Mouse (Mus musculus): ENCODE data around the gene Mpi. TPM values are rescaled to one million over a fixed set of nuclear protein-coding genes. Genes with fewer than 3 reads are reported as not detected.

Gene Mpi
- polyA plus RNA-seq, 1 experiment from 2014 or later = 58.8 TPM

DNA sequence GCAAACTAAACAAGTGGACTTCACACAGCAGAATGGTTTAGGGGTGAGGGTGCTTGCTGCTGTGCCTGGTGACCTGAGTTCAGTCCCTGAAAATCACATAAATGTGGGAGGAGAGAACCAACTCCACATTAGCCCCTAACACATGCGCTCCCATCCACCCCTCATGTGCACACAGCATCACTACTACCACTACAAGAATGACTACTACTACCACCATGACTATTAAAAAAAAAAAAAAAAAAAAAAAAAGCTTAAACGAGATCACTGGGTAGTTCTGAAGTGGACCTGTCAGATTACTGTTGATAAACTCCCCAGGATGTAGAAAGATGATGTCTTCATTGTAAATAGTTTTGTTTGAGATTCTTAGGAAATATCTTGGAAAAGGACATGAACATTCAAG lies 7.0 kb upstream of the Mpi start:
- peaks cover 2% of the 10 kb centered on the region; the same call in 1 of the 2 replicates for H3K27me3 ChIP-seq
- no peak overlapping the region for H3K9ac ChIP-seq
- no peak overlapping the region for H3K27ac ChIP-seq
- no peaks in the 10 kb centered on the region for H3K36me3 ChIP-seq
- WGBS = 73% methylated on average over 2 of the region's 2 CpGs
- no peak overlapping the region for H3K4me2 ChIP-seq (replicated peaks)
- no peak for ATAC-seq (ENCODE audit: low FRiP score, low read depth)
- peaks cover 30% of the 10 kb centered on the region for H3K4me1 ChIP-seq
- no peaks in the 10 kb centered on the region for H3K9me3 ChIP-seq
- H3K4me3 ChIP-seq = no peak overlapping the region

DNA sequence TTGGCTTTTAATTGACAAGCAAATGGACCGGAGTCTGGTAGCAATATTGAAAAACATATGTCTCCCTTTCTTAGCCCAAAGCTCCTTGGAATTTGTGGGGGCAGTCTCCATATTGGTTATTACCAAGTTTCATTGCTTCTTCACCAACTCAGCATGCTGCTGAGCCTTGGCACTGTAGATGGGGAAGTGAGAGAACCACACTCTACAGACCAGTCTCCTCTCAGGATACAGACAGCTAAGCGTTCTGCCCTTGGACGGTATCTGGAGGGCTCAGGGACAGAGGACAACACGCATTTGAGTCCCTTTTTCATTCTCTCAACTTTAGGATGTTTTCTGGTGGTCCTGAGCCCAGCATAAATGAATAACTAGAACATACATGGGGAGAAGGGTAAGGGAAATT lies 6.1 kb upstream of the Mpi start:
- Histone ChIP-seq H3K27ac (no peak overlapping the region), H3K36me3 (no peaks in the 10 kb centered on the region), H3K4me2 (replicated peaks) (no peak overlapping the region)

DNA sequence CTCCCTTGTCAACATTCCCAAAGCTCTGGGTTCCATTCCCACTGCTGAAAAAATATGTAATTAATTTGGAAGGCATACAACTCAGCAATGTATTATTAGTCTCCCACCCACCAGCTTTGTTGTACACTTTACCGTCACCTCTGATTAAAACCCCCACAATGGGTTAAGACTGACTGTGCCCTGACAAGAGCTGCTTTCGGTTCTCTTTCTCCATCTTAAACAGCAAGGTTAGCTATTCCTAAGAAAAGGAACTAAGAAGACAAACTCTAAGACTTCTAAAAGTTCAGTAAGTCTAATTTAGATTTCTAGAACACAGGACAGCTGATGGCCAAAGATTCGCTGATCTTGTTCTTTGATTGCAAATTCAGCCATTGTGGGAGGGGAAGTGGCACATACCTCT lies 4.7 kb upstream of the Mpi start:
- no peak overlapping the region for H3K9ac ChIP-seq
- WGBS = 76% methylated on average over 3 of the region's 3 CpGs
- peaks cover 15% of the 10 kb centered on the region for H3K4me1 ChIP-seq
- no peak overlapping the region for H3K4me3 ChIP-seq
- H3K9me3 ChIP-seq = no peaks in the 10 kb centered on the region
- no peak for ATAC-seq (ENCODE audit: low FRiP score, low read depth)
- H3K36me3 ChIP-seq = no peaks in the 10 kb centered on the region
- H3K27me3 ChIP-seq = peaks cover 2% of the 10 kb centered on the region; the same call in 1 of the 2 replicates
- H3K27ac ChIP-seq = no peak overlapping the region
- H3K4me2 ChIP-seq (replicated peaks) = no peak overlapping the region

More for the DNA sequence above, 6.1 kb upstream of the Mpi start:
- WGBS = 83% methylated on average over 4 of the region's 4 CpGs
- H3K27me3 ChIP-seq = peaks cover 2% of the 10 kb centered on the region; the same call in 1 of the 2 replicates
- ATAC-seq (ENCODE audit: low FRiP score, low read depth) = no peak
- no peak overlapping the region for H3K9ac ChIP-seq
- H3K9me3 ChIP-seq = no peaks in the 10 kb centered on the region
- H3K4me3 ChIP-seq = no peak overlapping the region
- peaks cover 29% of the 10 kb centered on the region for H3K4me1 ChIP-seq

DNA sequence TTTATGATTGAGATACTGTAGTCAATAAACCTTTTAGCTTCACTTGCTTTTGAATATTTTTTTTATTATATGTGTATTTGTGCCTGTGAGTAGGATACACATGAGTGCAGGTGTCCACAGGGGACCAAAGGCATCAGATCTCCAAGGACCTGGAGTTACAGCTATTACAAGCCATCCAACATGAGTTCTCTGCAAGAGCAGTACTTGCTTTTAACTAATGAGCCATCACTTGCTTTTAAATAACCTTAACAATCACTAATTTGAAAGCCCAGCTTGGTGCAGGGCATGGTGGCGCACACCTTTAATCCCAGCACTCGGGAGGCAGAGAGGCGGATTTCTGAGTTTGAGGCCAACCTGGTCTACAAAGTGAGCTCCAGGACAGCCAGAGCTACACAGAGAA lies 2.2 kb upstream of the Mpi start:
- no peak overlapping the region for H3K4me2 ChIP-seq (replicated peaks)
- peaks cover 2% of the 10 kb centered on the region; the same call in 1 of the 2 replicates for H3K27me3 ChIP-seq
- H3K36me3 ChIP-seq = peaks cover 8% of the 10 kb centered on the region
- ATAC-seq (ENCODE audit: low FRiP score, low read depth) = no peak
- H3K4me1 ChIP-seq = peaks cover 7% of the 10 kb centered on the region
- 39% methylated on average over 3 of the region's 3 CpGs for WGBS
- no peak overlapping the region for H3K27ac ChIP-seq
- no peak overlapping the region for H3K4me3 ChIP-seq
- no peak overlapping the region for H3K9ac ChIP-seq
- no peaks in the 10 kb centered on the region for H3K9me3 ChIP-seq

DNA sequence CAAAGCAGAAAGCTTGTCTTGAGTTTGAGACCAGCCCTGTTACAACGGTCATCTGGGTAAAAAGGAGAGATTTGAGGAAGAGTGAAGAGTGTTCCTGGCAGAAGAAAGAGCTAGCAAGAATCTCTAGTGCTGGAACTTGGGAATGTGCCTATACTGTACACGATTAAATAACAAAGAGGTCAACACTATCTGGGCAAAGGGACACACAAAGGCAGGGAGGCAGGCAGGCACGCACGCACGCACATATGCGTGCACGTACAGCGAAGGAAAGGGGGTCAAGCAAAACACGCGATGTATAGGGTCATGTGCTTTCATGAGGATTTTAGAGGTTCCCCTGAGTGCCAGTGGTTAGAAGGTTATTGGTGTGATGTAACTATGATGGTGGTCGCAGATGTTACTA lies 556 bp upstream of the Mpi start:
- ATAC-seq (ENCODE audit: low FRiP score, low read depth) = no peak
- H3K9ac ChIP-seq = no peak overlapping the region
- 73% methylated on average over 11 of the region's 11 CpGs for WGBS
- peaks cover 7% of the 10 kb centered on the region for H3K4me1 ChIP-seq
- no peaks in the 10 kb centered on the region for H3K9me3 ChIP-seq
- no peak overlapping the region for H3K4me2 ChIP-seq (replicated peaks)
- peaks cover 25% of the 10 kb centered on the region for H3K36me3 ChIP-seq
- no peak overlapping the region for H3K4me3 ChIP-seq
- no peak overlapping the region for H3K27ac ChIP-seq
- no peaks in the 10 kb centered on the region for H3K27me3 ChIP-seq

DNA sequence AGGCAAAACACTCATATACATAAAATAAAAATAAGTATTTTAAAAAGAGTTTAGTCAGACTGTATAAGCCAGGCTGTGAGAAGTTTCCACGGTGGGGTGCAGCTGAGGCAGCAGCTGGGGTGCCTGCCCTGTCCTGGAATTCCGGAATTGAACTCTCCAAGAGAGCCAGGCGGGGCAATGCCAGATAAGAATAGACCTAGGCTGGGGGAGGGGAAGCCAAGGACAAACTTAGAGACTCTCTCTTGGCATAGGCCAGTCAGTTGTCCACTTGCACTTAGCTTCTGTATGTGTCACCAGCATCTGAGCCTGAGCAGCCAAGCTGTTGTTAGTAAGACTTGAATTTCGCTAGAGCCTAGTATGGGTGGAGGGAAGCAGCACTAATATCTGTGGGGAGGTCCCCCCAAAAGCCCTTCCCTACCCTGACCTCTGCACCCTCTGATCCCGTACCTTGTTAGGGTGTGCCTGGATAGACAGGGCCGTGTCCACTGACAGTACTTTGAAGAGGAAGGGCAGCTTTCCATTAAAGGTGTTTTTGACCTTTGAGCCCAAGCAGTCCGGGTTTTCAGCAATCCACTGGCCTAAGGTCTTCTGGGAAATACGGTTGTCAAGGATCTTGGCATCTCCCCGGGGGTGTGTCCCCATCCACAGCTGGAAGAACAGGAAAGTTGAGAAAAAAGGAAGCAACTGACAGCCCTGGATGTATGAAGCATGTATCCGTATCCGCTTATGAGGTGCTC lies 2.3 kb downstream of the Mpi start:
- no peak overlapping the region for H3K27ac ChIP-seq

DNA sequence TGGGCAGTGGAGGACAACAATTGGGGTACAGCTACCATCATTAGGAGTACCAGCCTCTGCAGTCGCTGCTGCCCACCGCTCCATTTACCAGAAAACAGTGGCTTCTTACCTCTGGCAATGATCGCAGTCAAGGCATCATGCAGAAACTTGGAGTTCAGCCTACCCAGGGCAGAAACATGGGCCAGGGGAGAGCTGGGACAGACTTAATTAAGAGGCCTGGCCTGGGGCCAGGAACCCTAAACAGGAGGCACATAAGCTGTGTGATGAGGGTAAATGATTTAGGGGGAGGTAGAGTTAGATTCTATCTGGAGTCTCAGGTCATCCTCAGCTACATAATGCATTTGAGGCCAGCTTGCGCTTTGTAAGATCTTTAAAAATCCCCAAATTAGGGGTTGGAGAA lies 3.4 kb downstream of the Mpi start:
- Histone ChIP-seq H3K27ac (no peak overlapping the region), H3K4me3 (no peak overlapping the region), H3K27me3 (no peaks in the 10 kb centered on the region), H3K4me1 (peaks cover 7% of the 10 kb centered on the region), H3K36me3 (peaks cover 64% of the 10 kb centered on the region), H3K9me3 (no peaks in the 10 kb centered on the region), H3K4me2 (replicated peaks) (no peak overlapping the region), H3K9ac (no peak overlapping the region; the same call in 1 of the 2 replicates)
- ATAC-seq (ENCODE audit: low FRiP score, low read depth) = no peak
- 90% methylated on average over 4 of the region's 4 CpGs for WGBS

More for the DNA sequence above, 2.3 kb downstream of the Mpi start:
- Histone ChIP-seq H3K4me3 (no peak overlapping the region), H3K36me3 (peaks cover 53% of the 10 kb centered on the region), H3K4me2 (replicated peaks) (no peak overlapping the region), H3K9ac (no peak overlapping the region), H3K9me3 (no peaks in the 10 kb centered on the region), H3K4me1 (peaks cover 7% of the 10 kb centered on the region), H3K27me3 (no peaks in the 10 kb centered on the region)
- 88% methylated on average over 11 of the region's 11 CpGs for WGBS
- ATAC-seq (ENCODE audit: low FRiP score, low read depth) = peak; percentile 25

DNA sequence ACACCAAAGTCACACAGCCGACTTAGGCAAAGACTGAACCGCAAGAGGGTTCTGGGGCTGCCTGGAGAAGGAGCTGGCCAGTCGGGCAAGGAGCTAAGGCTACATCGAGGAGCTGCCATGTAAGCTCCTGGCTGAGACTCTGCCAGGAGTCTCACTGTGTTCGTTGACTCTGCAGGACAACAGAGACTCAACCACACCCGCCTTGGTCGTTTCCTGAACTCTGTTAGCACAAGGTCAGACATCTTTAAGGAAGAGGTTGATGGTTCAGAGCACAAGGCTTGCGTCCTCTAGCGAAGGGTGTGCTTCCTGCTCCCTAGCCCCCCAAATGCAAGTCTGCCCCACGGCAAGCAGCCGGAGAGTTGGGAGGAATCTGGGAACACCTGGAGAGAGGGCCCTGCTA lies 4.7 kb downstream of the Mpi start:
- Histone ChIP-seq H3K4me1 (peaks cover 7% of the 10 kb centered on the region), H3K27ac (no peak overlapping the region), H3K9me3 (no peaks in the 10 kb centered on the region), H3K4me3 (no peak overlapping the region), H3K36me3 (peaks cover 77% of the 10 kb centered on the region), H3K4me2 (replicated peaks) (no peak overlapping the region), H3K9ac (no peak overlapping the region), H3K27me3 (no peaks in the 10 kb centered on the region)
- no peak for ATAC-seq (ENCODE audit: low FRiP score, low read depth)
- WGBS = 91% methylated on average over 11 of the region's 11 CpGs

DNA sequence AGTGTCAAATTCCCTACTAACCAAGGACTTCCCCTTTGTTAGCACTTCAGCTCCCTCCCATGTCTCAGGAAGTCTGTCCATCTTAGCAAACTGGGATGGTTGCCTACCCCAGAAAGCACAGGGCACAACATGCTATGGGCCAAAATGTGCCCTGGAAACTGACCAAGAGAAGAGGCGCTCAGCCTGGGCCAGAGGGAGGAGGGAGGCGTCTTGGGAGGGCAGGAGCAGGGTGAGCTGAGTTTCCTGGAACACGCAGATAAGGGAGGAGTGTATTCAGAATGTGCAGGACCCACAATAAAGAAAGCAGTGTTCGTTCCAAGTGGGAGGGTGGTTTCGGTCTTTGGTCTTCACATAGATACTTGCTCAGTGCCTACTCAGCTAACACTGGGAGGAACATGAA lies 5.3 kb downstream of the Mpi start:
- WGBS = 92% methylated on average over 5 of the region's 5 CpGs
- peaks cover 7% of the 10 kb centered on the region for H3K4me1 ChIP-seq
- no peak overlapping the region for H3K9ac ChIP-seq
- no peak overlapping the region for H3K27ac ChIP-seq
- no peaks in the 10 kb centered on the region for H3K27me3 ChIP-seq
- no peaks in the 10 kb centered on the region for H3K9me3 ChIP-seq
- ATAC-seq (ENCODE audit: low FRiP score, low read depth) = no peak
- peaks cover 83% of the 10 kb centered on the region for H3K36me3 ChIP-seq
- H3K4me2 ChIP-seq (replicated peaks) = no peak overlapping the region
- no peak overlapping the region for H3K4me3 ChIP-seq

DNA sequence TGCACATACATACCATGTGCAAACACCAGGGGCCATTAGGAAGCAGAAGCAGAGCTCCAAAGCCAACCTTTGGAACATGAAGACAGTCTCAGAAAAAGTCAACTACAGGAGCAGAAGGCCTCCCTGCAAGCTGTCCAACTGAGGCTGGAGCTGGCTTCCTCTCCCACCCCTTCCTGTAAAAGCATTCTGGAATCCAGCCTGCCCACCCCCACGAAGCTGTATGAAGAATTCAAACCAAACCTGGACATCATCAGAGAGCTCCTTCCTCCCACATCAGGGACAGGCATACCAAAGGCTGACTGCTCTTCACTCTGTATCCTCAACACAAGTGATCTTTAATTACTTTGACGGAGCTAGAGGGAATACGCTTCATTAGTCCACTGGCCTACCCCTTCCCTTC lies 8.6 kb downstream of the Mpi start:
- Histone ChIP-seq H3K4me3 (no peak overlapping the region), H3K4me2 (replicated peaks) (no peak overlapping the region), H3K9ac (no peak overlapping the region), H3K27me3 (no peaks in the 10 kb centered on the region), H3K36me3 (peaks cover 96% of the 10 kb centered on the region), H3K27ac (no peak overlapping the region), H3K4me1 (peaks cover 5% of the 10 kb centered on the region), H3K9me3 (no peaks in the 10 kb centered on the region)
- no peak for ATAC-seq (ENCODE audit: low FRiP score, low read depth)
- 85% methylated on average over 3 of the region's 3 CpGs for WGBS

DNA sequence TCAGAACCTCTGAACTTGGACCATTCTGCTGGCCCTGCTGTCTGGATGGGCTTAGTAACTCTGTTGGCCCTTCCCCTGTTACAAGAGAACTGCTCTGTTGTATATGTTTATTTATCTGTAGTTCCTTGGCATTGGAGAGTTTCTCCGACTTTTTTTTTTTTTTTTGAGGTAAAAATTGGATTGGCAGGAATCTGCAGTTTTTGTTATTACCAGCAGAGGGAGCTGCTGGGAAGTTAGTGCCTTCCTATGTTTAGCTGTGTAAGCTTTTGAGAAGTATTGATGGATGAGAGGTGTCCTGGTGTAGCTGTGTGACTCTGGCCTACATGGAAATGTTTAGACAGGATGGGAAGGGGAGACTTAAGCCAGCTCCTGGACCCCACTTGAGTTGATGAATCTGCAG lies 11.3 kb downstream of the Mpi start:
- Histone ChIP-seq H3K4me2 (replicated peaks) (no peak overlapping the region), H3K9me3 (no peaks in the 10 kb centered on the region), H3K4me3 (no peak overlapping the region), H3K27me3 (no peaks in the 10 kb centered on the region), H3K36me3 (peaks cover 73% of the 10 kb centered on the region), H3K27ac (no peak overlapping the region), H3K9ac (no peak overlapping the region), H3K4me1 (peaks cover 22% of the 10 kb centered on the region)
- WGBS = 7% methylated on average over 1 of the region's 1 CpGs
- ATAC-seq (ENCODE audit: low FRiP score, low read depth) = no peak

DNA sequence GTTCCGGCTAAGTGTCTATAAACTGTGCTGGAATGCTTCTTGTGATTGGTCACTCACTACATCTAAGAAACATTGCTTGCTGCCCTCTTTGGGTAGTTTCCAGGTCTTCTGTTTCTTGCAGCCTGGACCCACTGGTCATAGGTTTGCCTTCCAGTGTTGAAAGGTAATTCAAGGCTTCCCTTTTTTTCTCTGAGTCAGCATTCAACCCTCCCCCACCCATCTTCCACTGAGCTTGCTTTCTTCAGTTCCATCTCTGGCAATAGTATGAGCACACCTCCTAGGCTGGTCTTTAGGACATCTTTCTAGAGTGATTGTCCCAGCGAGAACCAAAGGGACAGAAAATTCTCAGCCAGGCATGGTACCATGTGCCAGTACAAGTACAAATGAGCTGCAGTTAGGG lies 13.0 kb downstream of the Mpi start:
- WGBS = 86% methylated on average over 2 of the region's 2 CpGs

DNA sequence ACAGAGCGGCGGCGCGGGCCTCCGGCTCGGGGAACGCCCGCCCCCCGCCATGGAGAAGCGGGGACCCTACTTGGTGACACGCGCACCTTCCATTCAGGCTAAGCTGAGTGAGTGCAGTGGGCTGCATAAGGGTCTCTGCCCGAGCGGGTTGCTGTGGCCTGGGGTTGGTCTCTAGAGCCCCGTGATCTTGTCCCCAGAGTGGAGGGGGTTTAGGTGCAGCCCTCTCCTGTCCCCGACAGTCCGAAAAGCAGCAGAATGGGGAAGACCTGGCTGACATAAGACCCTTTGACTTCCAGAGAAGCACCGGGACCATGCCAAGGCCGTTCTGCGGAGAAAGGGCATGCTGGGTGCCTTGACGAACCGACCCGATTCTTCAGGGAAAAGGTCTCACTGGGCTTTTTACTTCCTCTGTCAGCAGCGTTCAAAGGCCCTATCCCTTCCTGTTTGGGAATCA lies 14.8 kb downstream of the Mpi start:
- H3K9ac ChIP-seq = peak overlapping the region; percentile 89
- peak; percentile 66 for ATAC-seq (ENCODE audit: low FRiP score, low read depth)
- H3K4me3 ChIP-seq = peak overlapping the region; percentile 88
- peaks cover 22% of the 10 kb centered on the region for H3K4me1 ChIP-seq
- 0% methylated on average over 24 of the region's 24 CpGs for WGBS
- no peaks in the 10 kb centered on the region for H3K9me3 ChIP-seq
- H3K4me2 ChIP-seq (replicated peaks) = peak overlapping the region; percentile 85
- H3K36me3 ChIP-seq = peaks cover 51% of the 10 kb centered on the region
- peak overlapping the region; percentile 73 for H3K27ac ChIP-seq
- H3K27me3 ChIP-seq = no peaks in the 10 kb centered on the region

More for the DNA sequence above, 13.0 kb downstream of the Mpi start:
- H3K9me3 ChIP-seq = no peaks in the 10 kb centered on the region
- peaks cover 55% of the 10 kb centered on the region for H3K36me3 ChIP-seq
- no peak for ATAC-seq (ENCODE audit: low FRiP score, low read depth)
- no peak overlapping the region for H3K4me2 ChIP-seq (replicated peaks)
- H3K9ac ChIP-seq = peak overlapping the region; percentile 36; the same call in 1 of the 2 replicates
- no peak overlapping the region for H3K4me3 ChIP-seq
- no peaks in the 10 kb centered on the region for H3K27me3 ChIP-seq
- H3K4me1 ChIP-seq = peaks cover 22% of the 10 kb centered on the region
- H3K27ac ChIP-seq = no peak overlapping the region

All from limb, embryonic 13.5 days (tissue).